Mouse (Mus musculus) adrenal gland, postnatal 0 days (tissue): Measurements from ENCODE around the gene Cldn10. TPM values are rescaled to one million over a fixed set of nuclear protein-coding genes. Genes with fewer than 3 reads are reported as not detected.

ENCODE experiments used
- polyA plus RNA-seq: library from polyadenylated mRNA; unstranded; fragments of >200 nt; fragmentation: Nextera tagmentation; extraction: Ambion mirVana; gene quantifications from 2 replicates; pipeline ENCODE4 v1.2.1, GENCODE M21; 2015

The Cldn10 gene
- 4.2 and 5.9 TPM in 2 replicates for polyA plus RNA-seq

DNA sequence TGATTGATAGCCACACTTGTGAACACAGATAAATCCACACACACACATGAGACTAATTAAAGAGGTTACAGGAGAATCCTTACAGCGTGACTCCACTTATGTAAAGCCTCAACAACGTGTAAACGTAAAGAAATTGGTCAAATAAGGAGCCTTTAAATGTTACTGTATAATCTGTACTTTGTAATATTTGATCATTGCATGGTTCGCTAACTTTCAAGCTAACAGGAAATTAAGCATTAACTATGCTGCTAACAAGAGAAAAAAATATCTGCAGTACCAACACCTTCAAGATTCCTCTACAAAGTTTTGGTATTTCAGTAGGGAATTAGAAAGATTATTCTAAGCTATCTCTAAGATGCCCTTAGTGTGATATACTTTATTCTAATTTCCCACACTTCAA, at the start of gene Cldn10:
Gene Cldn10, plus strand, starts transcription at position 288 of the 400 bp plus-strand sequence.

Other genes with a start within 250 kb of the Cldn10 start
- gene Abcc4, start 81.7 kb upstream of the Cldn10 start, polyA plus RNA-seq = 2.3 and 3.8 TPM in 2 replicates
- 7.8 and 8.1 TPM in 2 replicates for gene Dzip1, start 137.6 kb downstream of the Cldn10 start, polyA plus RNA-seq
- gene Dnajc3, start 150.1 kb downstream of the Cldn10 start, polyA plus RNA-seq = 32.5 and 42.7 TPM in 2 replicates